Mouse (Mus musculus) forebrain, embryonic 15.5 days (tissue): ENCODE measurements around the gene Ypel2. TPM values are rescaled to one million over a fixed set of nuclear protein-coding genes. Genes with fewer than 3 reads are reported as not detected.
A peak's percentile ranks its signal among the peaks of the same experiment; 100 is the strongest.

Source experiments
- ATAC-seq: fragments of 200-750 bp; cut with Nextera tagmentation; replicated peaks from 2 replicates; pipeline ENCODE4 v1.8.0; 2017; ENCODE audit warnings: mild to moderate bottlenecking, moderate TSS enrichment, moderate library complexity
- H3K27ac ChIP-seq: fragments of 300-500 bp; sonication (generic); replicated peaks from 2 replicates; pipeline ENCODE4 v1.5.1; 2015; ENCODE audit warnings: mild to moderate bottlenecking, inconsistent platforms
- H3K27me3 ChIP-seq: fragments of 300-500 bp; sonication (generic); 2 replicates; pipeline ENCODE4 v1.6.1; 2015; ENCODE audit warnings: inconsistent platforms
- H3K36me3 ChIP-seq: fragments of 300-500 bp; sonication (generic); 2 replicates; pipeline ENCODE4 v1.6.1; 2015; ENCODE audit warnings: mild to moderate bottlenecking, inconsistent platforms
- H3K4me1 ChIP-seq: fragments of 300-500 bp; sonication (generic); 2 replicates; pipeline ENCODE4 v1.6.1; 2015; ENCODE audit warnings: inconsistent platforms
- H3K4me2 ChIP-seq: fragments of 300-500 bp; sonication (generic); replicated peaks from 2 replicates; pipeline ENCODE4 v1.6.1; 2015; ENCODE audit warnings: mild to moderate bottlenecking, inconsistent platforms
- H3K4me3 ChIP-seq: fragments of 300-500 bp; sonication (generic); 2 replicates; pipeline ENCODE4 v1.5.1; 2015; ENCODE audit warnings: mild to moderate bottlenecking, inconsistent platforms
- H3K9ac ChIP-seq: fragments of 300-500 bp; sonication (generic); replicated peaks from 2 replicates; pipeline ENCODE4 v1.6.1; 2015; ENCODE audit warnings: mild to moderate bottlenecking, inconsistent platforms
- H3K9me3 ChIP-seq: fragments of 300-500 bp; sonication (generic); 2 replicates; pipeline ENCODE4 v1.6.1; 2016; ENCODE audit warnings: inconsistent platforms
- WGBS: fragments of 180-500 bp; shearing (Covaris S2); methylation state at CpG from one replicate; pipeline ENCODE4 v1.1.7; 2015; ENCODE audit warnings: mixed read lengths; 5-methylcytosine and 5-hydroxymethylcytosine counted together
- polyA plus RNA-seq: library from polyadenylated mRNA; unstranded; fragments of >200 nt; fragmentation: Nextera tagmentation; extraction: Ambion mirVana; gene quantifications from 2 replicates; pipeline ENCODE4 v1.2.1, GENCODE M21; 2015

The Ypel2 gene
- polyA plus RNA-seq, 1 experiment from 2014 or later, result 8.3 TPM

DNA sequence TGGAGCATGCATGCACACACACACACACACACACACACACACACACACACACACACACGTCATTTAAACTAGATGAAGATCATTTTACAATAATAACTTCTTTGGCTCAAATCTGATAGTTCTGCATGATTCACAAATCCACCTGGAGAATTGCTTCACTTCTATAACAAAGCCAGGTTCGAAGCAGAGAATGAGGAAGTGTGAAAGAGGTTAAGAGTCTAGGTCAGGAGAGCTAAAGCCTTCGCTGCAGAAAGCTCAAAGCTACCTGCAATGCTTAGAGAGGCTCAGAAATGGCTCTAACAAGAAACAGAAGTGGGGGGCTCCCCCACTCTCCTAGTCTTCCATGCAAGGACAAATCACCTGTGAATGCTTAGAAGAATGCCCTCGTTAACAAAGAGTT, 24.6 kb upstream of the Ypel2 start:
- 70% methylated on average over 4 of the region's 4 CpGs for WGBS
- Histone ChIP-seq H3K4me2 (no peak overlapping the region), H3K9me3 (no peaks in the 10 kb centered on the region), H3K36me3 (no peaks in the 10 kb centered on the region), H3K4me3 (no peak overlapping the region), H3K9ac (no peak overlapping the region), H3K27ac (no peak overlapping the region), H3K27me3 (no peaks in the 10 kb centered on the region), H3K4me1 (no peaks in the 10 kb centered on the region)
- no peak for ATAC-seq

DNA sequence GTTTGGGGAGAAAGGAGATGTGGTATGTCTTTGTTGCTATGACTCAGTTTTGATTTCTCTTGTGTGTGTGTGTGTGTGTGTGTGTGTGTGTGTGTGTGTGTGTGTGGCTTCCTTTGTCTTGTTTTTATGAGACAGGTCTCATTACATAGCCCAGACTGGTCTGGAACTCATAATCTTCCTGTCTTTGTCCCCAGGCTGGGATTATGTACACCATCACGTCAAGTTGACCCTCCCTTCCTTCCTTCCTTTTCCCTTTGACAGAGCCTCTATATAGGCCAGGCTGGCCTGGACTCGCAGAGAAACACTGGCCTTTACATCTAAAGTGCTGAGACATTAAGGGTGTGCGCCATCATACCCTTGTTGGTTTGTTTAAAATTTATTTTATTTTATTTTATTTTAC, 22.2 kb upstream of the Ypel2 start:
- no peak overlapping the region for H3K27ac ChIP-seq

DNA sequence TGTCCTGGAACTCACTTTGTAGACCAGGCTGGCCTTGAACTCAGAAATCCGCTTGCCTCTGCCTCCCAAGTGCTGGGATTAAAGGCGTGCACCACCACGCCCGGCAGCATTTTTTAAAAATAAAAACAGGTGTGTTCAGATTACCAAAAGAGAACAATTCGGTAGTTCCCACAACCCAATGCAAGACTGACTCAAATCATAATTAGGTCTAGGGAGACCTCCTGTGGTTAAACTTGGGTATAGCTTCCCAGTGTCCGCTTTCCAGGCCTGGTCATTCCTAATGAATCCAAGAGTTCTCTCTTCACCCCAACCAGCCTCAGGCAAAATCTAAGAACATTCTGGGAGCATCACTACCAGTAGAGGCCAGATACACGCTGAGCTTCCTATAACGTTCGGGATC, 17.0 kb upstream of the Ypel2 start:
- 18% methylated on average over 9 of the region's 9 CpGs for WGBS
- no peak overlapping the region for H3K9ac ChIP-seq
- H3K4me3 ChIP-seq, result no peak overlapping the region
- 0 out of 2 replicates have a peak, but pooled peaks have one; percentile 58 for ATAC-seq
- H3K4me2 ChIP-seq, result no peak overlapping the region
- no peaks in the 10 kb centered on the region for H3K27me3 ChIP-seq
- no peak overlapping the region for H3K27ac ChIP-seq
- peaks cover 5% of the 10 kb centered on the region for H3K4me1 ChIP-seq
- H3K9me3 ChIP-seq, result no peaks in the 10 kb centered on the region
- H3K36me3 ChIP-seq, result no peaks in the 10 kb centered on the region

More for the DNA sequence above, 22.2 kb upstream of the Ypel2 start:
- ATAC-seq, result no peak
- Histone ChIP-seq H3K36me3 (no peaks in the 10 kb centered on the region), H3K9ac (no peak overlapping the region), H3K27me3 (no peaks in the 10 kb centered on the region), H3K4me2 (no peak overlapping the region), H3K4me3 (no peak overlapping the region), H3K9me3 (no peaks in the 10 kb centered on the region), H3K4me1 (no peaks in the 10 kb centered on the region)
- WGBS, result 70% methylated on average over 3 of the region's 3 CpGs

DNA sequence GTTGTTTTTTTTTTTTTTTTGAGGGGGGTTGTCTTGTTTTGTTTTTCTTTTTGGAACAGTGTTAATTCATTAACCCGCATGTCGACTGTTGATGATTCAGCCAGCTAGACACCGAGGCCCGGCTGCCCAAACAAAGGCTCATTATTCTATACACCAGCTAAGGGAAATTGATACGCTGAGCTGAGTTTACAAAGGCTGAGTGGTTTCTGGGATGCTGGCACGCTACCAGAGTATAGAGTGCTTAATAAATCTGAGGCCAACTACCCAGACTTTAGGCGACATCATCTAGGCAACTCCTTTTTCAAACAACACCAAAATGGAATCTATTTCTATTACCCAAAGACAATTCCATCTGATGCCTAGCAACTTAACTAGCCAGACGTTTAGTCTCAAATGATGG, 13.9 kb upstream of the Ypel2 start:
- no peak overlapping the region for H3K4me2 ChIP-seq
- no peak overlapping the region for H3K27ac ChIP-seq
- H3K4me3 ChIP-seq, result no peak overlapping the region
- no peak for ATAC-seq
- H3K9me3 ChIP-seq, result no peaks in the 10 kb centered on the region
- peaks cover 5% of the 10 kb centered on the region for H3K4me1 ChIP-seq
- H3K36me3 ChIP-seq, result no peaks in the 10 kb centered on the region
- H3K9ac ChIP-seq, result no peak overlapping the region
- H3K27me3 ChIP-seq, result no peaks in the 10 kb centered on the region
- WGBS, result 5% methylated on average over 8 of the region's 8 CpGs

DNA sequence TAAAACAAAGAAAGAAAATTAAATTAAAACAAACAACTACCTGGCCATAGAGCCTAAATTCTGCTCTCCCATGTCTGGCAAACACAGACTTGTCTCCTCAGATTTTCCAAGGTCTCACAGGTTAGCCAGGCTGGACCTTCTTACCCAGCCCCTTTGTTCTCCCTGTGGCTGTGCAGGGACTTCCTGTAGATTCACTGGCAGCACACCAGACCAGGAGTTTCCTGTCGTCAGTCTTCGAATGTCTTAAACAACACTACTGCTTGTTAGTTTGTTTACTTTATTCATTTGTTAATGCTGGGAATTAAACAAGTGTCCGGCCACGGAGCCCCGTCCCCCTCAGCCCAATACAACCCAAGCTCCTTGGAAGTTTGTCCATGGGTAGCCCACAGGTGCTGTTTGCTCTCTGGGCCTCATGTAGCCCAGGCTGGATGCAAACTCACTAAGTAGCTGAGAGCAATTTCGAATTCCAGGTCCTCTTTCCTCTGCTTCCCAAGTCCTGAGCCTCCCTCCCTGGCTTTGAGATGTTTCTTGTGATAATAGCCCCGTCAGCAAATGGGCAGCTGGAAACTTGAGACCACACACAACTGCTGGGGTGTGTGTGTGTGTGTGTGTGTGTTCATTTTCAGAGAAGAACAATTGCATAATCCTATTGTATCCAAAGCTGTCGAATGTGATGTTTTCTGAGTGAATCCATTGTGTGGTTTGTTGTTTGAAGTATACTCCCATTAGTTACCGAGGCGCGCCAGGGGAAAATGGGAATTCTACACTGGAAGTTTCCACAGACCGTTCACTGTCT, 11.7 kb upstream of the Ypel2 start:
- Histone ChIP-seq H3K9me3 (no peaks in the 10 kb centered on the region), H3K9ac (no peak overlapping the region), H3K27me3 (no peaks in the 10 kb centered on the region), H3K4me1 (peaks cover 5% of the 10 kb centered on the region), H3K36me3 (no peaks in the 10 kb centered on the region), H3K4me2 (no peak overlapping the region), H3K4me3 (no peak overlapping the region), H3K27ac (no peak overlapping the region)
- WGBS, result 65% methylated on average over 12 of the region's 12 CpGs
- ATAC-seq, result no peak

DNA sequence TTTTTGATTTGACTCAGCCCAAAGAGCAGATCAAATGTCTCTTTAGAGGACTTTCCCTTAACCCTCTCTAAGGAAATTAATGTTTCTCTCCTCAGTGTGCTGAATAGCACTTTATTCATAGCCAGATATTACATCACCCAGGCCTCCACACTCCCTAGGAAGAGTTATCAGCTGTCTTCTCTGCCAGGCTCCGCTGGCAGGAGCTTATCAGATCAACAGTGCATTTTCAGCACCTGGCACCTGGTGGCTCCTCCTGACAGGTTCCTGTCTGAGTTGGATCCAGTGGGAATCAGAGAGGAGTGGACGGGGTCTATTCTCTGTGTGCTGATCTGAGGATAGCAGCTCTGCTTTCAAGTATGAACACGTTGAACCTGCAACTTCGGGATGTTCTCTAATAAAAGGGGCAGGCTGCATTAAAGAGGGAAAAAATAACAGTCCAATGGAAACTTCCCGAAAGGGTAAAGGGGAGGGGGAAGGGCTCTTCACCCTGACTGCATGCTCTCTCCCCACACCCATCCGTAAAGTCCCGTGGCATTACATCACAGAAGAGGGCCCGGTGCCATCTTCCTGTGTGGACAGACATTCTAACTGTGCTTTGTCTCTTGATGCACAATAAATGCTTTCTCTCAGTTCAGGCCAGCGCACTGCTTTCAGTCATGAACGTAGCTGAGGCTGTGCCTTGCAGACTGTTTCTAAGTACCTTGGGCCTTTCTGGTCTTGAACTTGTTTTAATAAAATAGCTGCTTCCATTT, 8.7 kb upstream of the Ypel2 start:
- Histone ChIP-seq H3K9ac (no peak overlapping the region), H3K9me3 (no peaks in the 10 kb centered on the region), H3K4me3 (no peak overlapping the region), H3K27me3 (no peaks in the 10 kb centered on the region), H3K27ac (no peak overlapping the region), H3K36me3 (no peaks in the 10 kb centered on the region), H3K4me1 (0 out of 2 replicates have a peak, but pooled peaks cover under 1% of the 10 kb centered on the region), H3K4me2 (no peak overlapping the region)
- no peak for ATAC-seq
- WGBS, result 78% methylated on average over 10 of the region's 10 CpGs

DNA sequence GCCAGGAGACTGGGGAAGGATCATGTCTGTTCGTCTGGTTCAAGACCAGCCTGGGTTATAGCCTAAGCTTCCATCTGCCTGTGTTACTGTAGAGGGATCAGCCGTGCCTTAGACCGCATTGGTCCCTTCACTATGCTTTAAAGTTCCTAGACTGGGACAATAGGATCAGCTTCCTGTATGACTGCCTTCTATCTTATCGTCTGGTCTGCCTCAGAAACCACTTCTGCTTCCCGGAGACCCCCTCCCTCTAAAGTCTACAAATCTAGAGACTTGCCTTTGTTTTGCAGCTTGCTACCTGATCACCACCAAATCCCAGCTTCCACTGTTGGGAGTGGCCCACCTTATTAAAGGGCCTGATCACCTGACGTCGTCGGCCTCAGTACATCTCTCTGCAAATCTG, 7.7 kb upstream of the Ypel2 start:
- H3K36me3 ChIP-seq, result no peaks in the 10 kb centered on the region
- H3K4me3 ChIP-seq, result no peak overlapping the region
- no peaks in the 10 kb centered on the region for H3K27me3 ChIP-seq
- no peak overlapping the region for H3K4me2 ChIP-seq
- 90% methylated on average over 8 of the region's 8 CpGs for WGBS
- H3K4me1 ChIP-seq, result peaks cover 2% of the 10 kb centered on the region; the same call in 1 of the 2 replicates
- no peaks in the 10 kb centered on the region for H3K9me3 ChIP-seq
- no peak overlapping the region for H3K9ac ChIP-seq
- no peak overlapping the region for H3K27ac ChIP-seq
- no peak for ATAC-seq

DNA sequence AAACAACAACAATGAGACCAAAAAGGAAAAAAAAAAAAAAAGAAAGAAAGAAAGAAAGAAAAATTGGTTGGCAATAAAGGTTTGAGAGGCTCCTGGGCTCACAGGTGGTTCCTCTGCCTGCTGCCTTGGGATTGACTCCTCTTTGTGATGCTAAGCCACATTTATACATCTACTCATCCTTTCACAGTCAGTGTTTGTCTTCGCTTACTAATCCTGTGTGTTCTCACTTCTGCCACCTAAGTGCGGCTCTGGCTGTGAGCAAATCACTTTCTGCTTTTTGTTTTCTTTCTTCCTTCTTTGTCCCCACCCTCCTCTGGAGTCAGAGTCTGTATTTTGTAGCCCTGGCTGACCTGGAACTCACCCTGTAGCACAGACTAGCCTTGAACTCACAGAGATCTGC, 2.8 kb upstream of the Ypel2 start:
- Histone ChIP-seq H3K27ac (no peak overlapping the region; the same call in 1 of the 2 replicates), H3K4me2 (no peak overlapping the region), H3K36me3 (no peaks in the 10 kb centered on the region), H3K9ac (no peak overlapping the region), H3K4me3 (no peak overlapping the region), H3K4me1 (peaks cover 34% of the 10 kb centered on the region), H3K9me3 (no peaks in the 10 kb centered on the region), H3K27me3 (no peaks in the 10 kb centered on the region)
- ATAC-seq, result no peak
- WGBS, result 41% methylated on average over 2 of the region's 2 CpGs

DNA sequence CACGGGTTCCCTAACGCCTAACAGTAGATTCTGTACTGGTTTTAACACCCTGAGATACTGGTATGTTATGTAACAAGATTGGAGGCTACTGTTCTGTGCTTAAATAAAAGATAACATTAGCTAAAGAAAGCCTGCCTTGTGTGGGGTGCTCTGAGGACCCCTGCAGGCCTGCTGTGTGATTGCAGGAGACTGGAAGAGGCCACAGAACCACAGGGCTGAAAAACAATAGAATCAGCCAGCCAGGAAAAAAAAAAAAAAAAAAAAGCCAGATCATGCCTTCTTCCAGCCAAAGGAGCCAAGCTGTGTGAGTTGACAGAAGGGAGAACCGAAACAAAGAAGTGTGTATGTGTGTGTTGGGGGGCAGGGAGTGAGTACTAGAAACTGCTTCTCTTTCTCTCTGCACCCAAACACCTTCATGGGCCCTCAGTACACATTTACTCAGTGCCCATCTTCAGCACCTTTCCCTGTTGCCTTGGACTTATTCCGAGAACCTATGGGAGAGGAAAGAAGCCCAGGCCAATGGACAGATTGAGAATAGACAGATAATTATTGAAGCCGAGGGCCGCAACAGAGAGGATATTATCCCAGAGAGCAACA, 2.2 kb upstream of the Ypel2 start:
- Histone ChIP-seq H3K4me1 (peaks cover 37% of the 10 kb centered on the region), H3K4me3 (no peak overlapping the region), H3K9me3 (no peaks in the 10 kb centered on the region), H3K36me3 (no peaks in the 10 kb centered on the region), H3K9ac (no peak overlapping the region), H3K27me3 (no peaks in the 10 kb centered on the region), H3K4me2 (no peak overlapping the region), H3K27ac (peak overlapping the region; percentile 13; the same call in 1 of the 2 replicates)
- 20% methylated on average over 6 of the region's 6 CpGs for WGBS
- no peak for ATAC-seq

DNA sequence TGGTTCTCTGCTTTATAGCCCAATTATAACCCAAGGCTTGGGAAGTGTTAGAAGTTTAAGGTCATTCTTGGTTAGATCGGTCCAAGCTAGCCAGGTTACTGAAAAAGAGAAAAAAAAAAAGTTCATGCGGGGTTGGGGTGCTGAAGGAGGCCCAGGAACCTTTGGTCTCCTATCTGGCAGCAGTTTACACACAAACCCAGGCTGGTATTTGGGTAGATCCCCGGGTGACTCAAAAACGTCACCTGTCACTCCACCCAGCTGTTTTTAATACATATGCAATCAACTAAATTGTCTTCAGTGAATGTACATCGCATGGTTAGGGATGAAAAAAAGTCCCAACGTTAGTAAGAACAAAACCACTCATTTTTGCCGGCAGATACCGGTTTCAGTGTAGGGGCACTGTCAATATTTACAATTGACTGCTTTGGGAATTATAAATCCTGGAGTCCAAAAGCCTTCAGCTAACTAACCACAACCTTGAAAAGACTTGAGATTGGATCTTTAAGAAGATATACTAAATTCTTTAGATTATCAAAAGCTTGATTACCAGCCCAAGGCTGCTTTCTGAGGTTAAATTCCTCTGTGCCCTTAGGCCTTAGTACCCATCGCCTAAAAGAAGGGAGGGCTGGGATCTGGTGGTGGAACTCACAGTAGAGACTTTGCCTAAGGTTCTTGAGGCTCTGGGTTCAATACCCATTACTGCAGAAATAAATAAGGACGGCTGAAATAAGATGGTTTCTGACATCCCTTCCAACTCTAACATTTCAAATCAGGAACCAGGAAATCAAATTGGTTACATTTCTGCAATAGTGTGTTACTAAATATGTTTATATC, 1.5 kb upstream of the Ypel2 start:
- H3K27ac ChIP-seq, result no peak overlapping the region
- H3K9me3 ChIP-seq, result no peaks in the 10 kb centered on the region
- no peak overlapping the region for H3K9ac ChIP-seq
- H3K4me1 ChIP-seq, result peaks cover 45% of the 10 kb centered on the region
- H3K4me2 ChIP-seq, result no peak overlapping the region
- H3K4me3 ChIP-seq, result no peak overlapping the region
- no peaks in the 10 kb centered on the region for H3K36me3 ChIP-seq
- ATAC-seq, result no peak
- 54% methylated on average over 10 of the region's 10 CpGs for WGBS
- H3K27me3 ChIP-seq, result no peaks in the 10 kb centered on the region

DNA sequence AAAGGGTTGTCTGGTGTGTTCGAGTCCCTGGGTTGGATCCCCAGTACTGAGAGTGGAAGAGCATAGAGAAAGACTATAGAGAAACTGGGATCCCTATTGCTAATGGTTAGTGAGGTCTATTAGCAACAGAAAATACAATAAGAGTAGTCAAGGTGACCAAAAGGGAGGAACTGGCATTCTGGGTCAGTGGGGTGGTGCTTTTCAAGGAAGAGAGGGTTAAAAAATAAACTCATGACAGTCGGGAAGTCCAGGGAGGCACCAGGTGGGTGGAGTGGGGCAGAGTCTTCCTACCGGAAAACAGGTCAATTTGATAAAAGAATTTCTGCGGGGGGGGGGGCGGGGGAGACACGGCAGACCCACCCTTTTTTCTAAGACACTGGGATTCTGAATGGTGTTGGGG, 823 bp upstream of the Ypel2 start:
- H3K9ac ChIP-seq, result no peak overlapping the region
- H3K36me3 ChIP-seq, result no peaks in the 10 kb centered on the region
- no peaks in the 10 kb centered on the region for H3K27me3 ChIP-seq
- no peaks in the 10 kb centered on the region for H3K9me3 ChIP-seq
- no peak for ATAC-seq
- 16% methylated on average over 6 of the region's 6 CpGs for WGBS
- no peak overlapping the region for H3K27ac ChIP-seq
- H3K4me1 ChIP-seq, result peaks cover 51% of the 10 kb centered on the region
- peak overlapping the region; percentile 95 for H3K4me3 ChIP-seq
- H3K4me2 ChIP-seq, result peak overlapping the region; percentile 70
